Mouse (Mus musculus) frontal cortex, postnatal 25 days (tissue): ENCODE measurements around the gene Camkmt.

ENCODE experiments used
- DNase-seq, 2 experiments: peaks; one replicate each; pipeline ENCODE4 v3.0.0; 2022; ENCODE audit warnings: low spot score in 2 of 2

Gene Camkmt

DNA sequence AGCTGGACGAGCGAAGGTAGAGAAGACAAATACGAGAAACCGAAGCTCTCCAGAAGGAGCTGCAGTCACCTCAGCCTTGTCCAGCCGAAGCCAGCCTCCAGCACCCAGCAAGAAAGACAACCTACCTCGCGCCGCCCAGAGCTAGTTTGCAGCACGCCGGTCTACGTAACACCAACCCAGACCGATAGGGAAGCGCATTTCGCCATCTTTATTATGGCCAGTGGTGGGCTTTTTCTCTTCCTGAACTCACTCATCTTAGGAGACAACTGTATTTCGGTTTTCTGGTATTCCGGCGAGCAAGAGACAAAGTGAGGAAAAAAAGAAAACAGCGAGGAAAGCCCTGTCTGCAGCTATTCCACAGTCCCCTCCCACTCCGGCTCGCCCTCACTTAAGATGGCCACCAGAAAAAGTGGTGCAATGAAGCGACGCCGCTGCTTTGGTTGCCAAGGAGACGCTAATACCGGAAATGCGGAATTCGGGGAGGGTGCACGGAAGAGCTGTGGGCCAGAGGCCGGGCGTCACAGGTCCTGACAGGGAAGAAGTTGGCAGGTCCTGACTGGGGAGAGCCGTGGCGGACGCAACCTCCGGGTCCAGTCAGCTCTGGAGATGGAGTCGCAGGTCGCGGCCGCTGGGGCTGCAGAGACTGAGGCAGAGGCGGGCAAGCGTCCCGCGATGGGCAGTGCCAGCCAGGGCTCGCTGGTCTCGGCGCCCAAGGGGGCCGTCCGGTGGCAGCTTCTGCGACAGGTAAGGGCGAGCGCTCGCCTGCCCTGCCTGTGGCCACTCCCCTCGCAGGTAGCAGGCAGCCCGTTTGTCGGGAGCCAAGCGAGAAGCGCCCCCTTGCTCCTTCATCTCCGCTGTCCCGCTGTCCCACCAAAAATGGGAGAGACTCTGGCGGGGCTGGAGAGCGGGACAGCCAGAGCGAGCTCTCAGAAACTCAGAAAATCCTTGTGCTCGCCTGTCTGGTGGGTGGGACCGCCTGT, at the start of gene Camkmt, which contains the start of gene Prepl:
Camkmt (plus strand) TSS at position 433 of the 980 bp plus-strand sequence.
Prepl (minus strand) TSS at position 122 of the 980 bp plus-strand sequence.
- DNase-seq = peak; percentile 87 to 91

DNA sequence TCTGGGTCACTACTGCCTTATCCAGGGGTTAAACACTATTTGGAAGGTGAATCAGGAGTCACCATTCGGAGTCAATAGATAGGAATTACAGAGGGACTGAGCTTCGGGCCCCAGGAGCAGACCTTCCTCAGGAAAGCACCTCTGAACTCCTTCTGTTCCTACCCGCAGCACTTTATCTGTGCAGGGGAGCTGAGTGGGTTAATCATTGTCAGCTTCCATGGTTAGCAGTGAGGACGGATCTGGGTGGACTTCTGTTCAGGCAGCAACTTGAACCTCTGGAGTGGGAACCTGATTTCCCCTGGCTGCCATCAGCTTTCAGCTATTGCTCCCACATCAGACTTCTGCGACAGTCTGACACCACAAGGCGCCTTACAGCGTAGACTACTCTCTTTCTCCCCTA, 49.4 kb upstream of the Camkmt start:
- DNase-seq = no peak

DNA sequence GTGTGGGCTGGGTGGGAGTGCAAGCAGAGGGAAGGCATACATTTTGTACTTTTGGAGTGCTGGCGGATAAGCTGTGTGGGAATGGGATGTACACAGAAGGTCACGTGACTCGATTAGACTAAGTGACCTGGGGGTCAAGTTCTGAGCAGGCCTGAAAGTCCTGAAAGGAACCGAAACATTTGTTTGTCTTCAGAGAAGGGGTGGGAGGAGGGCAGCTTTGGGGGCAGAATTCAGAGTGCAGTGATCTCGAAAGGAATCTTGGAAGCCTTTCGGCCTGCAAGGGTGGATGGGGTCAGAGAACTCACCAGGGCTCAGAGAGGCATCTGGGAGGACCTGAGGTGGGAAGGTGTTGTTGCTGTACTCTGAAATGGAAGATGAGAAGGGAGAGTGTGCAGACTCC, 47.9 kb upstream of the Camkmt start:
- DNase-seq = no peak

DNA sequence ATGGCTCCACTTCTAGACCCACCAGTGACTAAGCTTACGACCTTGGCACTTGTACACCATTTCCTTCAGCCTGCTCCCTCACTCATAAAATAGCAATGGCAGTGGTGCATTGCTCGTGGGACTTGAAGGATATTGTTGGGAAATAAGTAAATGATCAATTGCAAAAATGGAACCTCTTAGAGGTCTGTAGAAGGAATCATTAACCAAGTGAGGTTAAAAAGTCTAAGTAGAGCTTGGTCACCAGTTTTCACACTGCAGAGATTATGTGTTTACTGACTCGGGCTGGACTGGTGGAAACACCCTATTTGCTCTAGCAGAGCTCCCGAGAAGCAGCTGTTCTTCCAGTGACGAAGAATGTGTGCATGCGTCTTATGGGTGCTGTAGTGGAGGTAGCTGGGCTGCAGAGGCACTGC, 46.9 kb upstream of the Camkmt start:
- DNase-seq = no peak

DNA sequence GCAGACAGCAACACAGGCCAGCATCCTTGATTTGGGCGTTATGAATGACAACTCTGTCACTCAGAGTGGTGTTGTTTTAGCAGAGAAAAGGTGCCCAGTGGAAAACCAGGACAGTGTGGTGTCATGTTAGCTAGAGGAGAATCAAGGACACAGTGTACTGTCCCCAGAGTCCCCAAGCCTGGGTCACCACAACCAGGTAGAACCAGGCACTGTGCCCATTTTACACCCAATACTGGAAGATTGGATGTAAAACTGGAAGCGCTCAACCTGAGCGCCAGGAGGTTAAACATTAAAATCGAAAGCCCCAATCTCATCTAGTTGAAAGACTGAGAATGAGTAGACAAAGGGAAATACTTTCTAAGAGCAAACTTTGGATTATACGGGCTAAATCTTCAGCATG, 45.9 kb upstream of the Camkmt start:
- no peak for DNase-seq

DNA sequence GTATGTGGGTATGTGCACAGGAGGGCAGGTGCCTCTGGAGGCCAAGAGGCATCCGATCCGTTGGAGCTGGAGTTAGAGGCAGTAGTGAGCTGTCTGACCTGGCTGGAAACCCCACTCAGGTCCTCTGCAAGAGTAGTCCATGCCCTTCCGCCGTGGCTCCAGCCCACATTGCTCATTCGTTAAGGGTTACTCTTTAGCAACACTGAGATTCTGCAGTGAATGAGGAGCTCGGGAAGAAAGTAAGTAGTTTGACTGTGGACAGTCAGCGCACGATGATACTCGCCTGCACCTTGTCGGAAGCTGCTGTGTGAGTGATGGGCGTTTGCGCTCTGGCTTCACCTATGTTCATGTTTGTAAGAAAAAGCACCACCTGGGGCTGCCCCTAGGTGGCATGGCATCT, 45.2 kb upstream of the Camkmt start:
- no peak for DNase-seq

DNA sequence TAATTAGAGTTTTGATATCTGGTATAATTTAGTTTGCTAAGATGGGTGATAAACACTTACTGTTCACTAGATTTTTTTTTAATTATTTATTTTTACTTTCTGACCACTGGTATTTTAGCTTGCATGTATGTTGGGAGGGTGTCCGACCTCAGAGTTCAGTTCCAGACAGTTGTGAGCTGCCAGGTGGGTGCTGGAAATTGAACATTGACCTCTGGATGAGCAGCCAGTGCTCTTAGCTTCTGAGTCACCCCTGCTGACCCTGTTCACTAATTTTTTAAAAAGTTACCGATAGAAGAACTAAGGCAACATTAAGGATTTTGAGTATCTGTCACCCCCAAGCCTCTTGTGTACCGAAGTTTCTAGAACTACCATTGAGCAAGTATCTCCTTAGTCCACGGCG, 42.0 kb upstream of the Camkmt start:
- no peak for DNase-seq

DNA sequence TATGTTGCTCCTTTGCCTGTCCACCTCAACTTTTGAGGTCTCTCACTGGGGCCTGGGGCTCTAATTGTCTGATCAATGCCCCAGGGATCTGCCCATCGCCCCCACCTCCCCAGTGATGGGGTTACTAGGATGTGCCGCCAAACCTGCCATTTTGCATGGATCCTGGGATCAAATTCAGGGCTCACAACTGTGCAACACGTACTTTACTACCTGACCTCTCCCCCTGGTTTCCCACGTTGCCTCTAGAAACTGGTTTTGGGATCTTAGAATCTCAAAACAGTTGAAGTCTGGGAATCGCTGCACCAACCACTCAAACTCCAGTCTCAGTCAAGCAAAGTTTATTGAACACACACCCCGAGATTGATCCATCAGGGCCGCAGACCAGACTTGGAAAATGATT, 32.1 kb upstream of the Camkmt start:
- DNase-seq = no peak

DNA sequence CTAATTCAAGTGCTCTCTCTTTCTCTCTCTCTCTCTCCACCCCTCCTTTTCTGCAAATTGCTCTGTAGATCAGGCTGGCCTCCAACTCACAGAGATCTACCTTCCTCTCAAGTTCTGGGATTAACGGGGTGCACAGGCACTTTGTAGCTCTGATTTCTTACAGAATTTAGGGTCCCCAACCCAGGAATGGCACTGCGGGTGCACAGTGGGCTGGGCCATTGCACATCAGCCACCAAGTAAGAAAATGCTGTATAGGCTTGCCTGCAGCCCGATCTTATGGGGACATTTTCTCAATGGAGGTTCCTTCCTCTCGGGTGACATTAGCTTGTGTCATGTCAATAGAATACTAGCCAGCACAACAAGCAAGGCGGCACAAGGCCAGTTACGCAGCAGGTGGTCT, 31.2 kb upstream of the Camkmt start:
- no peak for DNase-seq

DNA sequence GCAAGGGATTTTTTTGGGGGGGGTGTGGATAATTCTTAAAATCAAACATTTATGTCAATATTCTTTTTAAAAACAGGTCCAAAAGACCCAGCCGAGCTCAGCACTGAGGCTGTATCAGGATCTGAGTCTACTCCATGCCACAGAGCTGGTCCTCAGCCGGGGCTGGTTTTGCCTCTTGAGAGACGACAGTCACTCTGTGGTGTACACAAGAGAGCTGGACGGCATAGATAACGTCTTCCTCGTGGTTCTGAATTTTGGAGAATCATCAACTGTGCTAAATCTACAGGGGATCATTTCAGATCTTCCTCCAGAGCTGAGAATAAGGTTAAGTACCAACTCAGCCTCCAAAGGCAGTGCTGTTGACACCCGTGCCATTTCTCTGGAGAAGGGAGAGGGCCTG, 26.8 kb upstream of the Camkmt start:
- DNase-seq = no peak

DNA sequence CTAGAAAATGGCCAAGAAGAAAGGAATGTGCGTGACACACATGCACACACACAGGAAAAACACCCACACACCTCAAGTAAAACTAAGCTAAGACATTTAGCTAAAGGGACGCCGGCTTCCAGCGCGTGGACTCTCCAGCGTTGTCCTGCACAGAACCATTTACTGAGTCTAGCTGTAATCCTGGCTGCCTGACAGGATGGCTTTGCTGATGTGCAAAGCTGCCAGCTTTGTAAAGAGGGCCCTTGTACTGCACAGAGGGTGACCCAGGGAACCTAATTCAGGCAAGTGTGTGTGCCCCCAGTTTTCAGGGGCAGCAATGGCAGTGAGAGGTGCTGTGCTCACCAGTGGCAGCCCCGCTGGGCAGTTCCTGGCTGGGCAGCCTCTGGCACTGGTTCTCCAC, 23.0 kb upstream of the Camkmt start:
- DNase-seq = no peak

DNA sequence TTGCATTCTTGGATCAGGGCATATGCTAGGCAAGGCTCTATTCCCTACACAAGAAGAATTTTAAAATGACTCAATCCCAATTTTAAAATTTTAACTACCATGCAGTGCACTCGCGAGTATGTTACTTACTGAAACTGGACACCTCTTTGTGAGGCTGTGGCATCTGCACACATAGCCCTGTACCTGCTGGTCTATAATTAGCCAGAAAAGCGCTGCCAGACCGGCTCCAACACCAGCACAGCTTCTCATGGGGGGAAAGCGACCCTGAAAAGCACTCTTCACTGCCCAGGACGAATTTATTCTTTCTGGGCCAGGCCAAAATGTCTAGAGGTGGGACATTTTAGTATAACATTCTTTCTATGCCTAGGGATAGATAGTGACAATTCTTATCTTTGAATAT, 19.7 kb upstream of the Camkmt start:
- no peak for DNase-seq

DNA sequence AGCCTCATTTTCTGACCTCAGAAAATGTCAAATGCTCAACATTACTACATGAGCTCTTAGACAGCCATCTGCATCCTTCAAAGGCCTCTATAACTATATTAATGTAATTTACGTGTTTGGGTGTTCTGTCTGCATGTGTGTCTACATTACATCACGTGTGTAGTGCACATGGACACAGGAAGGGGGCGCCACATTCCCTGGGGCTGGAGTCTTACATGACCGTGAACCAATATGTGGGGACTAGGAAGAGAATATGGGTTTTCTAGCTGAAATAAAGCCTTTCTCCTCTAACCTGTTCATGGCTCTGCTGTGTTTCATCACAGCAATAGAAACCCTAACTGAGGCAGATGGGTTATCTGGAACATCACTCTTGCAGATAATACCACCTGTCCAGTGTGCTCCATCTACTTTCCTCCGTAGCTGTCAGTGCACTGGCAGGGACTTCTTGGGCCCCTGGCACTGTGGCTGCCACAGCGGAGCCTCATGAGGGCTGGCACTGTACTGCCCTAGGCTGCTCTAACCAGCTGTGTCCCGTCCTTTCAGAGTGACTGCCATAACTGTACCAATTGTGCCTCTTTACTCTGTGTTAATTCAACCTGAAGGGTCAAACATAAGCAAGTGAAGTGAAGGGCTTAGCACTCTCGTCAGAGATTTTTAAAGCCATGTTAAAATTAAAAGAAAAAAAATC, 19.1 kb upstream of the Camkmt start:
- DNase-seq = no peak

DNA sequence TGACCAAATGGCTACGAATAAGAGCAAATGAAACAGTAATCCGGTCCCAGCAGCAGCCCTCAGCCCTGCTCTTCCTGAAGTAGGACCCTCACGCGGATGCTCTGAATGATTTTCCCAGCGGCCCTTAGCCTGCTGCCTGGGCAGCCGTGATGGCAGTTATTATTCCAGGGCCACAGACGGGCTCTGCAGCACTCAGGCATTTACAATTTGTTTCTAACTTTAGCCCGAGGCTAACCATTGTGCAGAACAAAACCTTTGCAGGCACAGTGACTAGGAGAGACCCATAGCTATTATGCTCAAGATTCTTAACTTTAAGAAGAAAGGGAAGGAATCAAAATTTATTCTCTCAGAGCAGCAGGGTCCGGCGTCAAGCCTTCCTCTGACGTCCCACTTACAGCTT, 18.0 kb upstream of the Camkmt start:
- no peak for DNase-seq

DNA sequence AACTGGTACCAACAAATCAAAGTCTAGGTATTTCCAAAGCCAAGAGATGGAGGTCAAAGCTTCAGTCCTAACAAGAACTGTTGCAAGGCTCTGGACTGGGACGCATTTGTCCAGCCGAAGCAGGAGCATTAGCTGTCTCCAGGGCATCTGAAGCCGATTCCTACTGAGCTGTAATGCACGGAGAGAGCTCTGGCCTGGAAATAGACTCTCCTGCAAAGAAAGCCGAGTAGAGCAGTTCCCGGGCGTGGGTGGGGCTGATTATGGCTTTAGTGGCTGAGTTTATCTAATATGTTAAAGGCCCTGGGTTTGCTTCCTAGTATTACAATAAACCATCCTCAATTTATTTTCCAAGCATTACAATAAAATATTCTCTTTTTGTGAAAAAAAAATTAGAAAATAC, 17.1 kb upstream of the Camkmt start:
- no peak for DNase-seq

DNA sequence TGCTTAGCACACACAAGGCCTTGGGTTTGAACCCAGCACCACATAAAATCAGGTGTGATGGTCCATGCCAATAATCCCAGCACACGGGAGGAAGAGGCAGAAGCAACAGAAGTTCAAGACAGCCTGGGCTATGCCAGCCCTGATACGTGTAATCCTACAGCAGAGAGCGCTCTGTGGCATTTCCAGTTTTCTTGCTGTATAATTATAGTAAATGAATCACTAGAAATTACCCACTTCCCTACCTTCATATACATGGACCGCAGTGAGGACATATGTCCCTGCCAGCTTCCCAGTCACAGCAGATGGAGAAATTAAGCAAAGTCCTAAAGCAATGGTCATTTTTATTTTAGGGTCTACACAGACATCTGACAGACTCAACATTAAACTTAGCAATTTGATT, 16.3 kb upstream of the Camkmt start:
- no peak for DNase-seq

DNA sequence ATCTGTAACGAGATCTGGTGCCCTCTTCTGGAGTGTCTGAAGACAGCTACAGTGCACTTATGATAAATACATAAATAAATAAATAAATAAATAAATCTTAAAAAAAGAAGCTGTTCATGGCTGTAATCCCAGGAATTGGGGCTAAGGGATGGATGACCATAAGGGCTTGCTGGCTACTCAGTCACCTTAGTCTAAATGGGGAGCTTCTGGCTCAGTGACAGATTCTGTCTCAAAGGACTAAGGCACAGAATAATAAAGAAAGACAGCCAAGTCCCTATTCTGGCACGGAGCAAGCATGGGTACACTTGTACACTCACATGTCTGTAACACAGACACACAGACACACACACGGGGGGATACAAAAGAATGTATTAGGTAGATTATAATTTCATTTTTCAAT, 11.1 kb upstream of the Camkmt start:
- DNase-seq = no peak

DNA sequence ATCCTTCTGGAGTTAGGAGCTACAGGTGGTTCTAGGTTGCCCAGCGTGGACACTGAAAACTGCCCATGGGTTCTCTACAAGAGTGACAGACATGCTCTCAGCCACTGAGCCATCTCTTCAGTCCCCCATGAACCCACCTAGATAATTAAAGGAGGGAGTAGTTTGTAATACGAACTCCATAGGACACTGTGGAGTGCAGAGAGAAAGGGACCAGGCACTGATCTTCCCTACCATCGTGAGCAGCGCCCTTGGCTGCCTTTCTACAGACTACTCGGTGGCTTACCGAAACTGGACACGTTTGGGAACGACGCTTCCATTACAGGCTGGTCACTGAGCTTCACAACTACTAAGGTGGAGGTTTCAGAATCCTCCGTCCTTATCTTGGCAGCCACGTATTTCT, 9.6 kb upstream of the Camkmt start:
- no peak for DNase-seq

DNA sequence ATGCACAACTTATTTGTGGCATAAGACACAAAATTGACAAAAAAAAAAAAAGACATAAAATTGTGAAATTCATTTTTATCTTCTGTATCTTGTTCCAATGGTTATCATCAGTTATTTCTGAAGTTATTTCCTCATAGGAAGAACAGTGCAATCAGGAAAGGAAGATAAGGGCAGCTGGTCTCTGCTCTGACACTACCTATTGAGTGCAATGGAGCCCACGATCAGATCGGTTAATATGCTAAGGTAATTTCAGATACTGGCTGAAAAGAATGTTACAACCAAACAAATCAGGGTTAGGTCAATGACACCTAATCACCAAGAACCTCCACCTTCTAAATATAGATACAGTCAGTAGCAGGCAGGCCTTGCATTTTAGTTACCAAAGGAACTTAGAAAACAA, 5.0 kb upstream of the Camkmt start:
- no peak for DNase-seq

DNA sequence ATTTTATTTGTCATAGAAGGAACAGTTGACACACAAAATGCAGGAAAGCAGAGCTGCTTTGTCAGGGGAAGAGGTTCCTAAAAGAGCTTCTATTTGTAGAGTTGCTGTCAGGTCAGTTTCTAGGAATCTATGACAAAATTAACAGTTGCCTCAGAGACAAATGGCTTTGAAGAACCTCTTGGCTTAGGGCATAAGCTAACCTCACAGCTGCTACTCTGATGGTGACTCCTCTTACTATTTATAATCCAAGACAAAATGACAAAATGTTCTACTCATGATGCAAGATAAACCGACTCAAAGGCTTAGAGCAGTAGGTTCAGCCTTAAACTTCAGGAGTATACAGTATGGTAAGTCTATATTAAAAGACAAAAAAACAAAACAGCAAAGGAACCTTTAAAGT, 3.9 kb upstream of the Camkmt start:
- no peak for DNase-seq

DNA sequence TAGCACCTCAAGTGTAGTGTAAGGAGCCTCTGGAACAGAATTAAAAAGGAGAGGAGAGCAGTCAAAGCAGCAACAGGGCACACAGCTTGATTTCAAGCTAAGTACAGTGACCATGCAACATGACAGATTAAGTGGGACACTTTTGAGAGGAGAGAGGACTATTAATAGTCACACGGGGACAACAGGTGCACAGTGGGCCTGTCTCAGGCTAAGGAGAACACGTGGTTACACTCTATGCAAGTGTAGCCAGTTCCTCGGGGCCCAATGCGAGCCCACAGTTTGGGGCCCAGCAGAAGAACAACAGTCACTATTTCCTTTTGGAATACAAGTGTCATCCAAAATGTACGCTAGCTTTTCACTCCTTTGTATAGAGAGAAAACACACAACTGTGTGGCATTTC, 2.8 kb upstream of the Camkmt start:
- DNase-seq = no peak

DNA sequence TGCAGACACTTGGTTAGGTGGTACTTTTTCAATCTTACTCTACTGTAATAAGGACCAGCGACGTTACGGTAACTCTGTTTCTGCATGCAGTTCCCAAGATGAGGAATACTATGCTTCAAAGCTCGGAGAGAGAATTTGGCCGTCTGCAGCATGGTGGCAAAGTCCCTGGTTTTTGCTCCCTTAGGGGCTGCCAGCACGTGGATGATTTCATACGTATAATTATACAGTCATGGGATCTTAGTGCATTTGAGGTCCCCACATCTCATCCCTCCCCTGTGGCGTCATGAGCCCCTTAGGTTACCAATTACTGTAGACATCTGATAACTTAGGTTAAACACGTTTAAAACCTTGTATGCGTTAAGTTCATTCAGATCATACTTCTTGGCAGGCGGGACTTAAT, 2.0 kb upstream of the Camkmt start:
- DNase-seq = no peak

DNA sequence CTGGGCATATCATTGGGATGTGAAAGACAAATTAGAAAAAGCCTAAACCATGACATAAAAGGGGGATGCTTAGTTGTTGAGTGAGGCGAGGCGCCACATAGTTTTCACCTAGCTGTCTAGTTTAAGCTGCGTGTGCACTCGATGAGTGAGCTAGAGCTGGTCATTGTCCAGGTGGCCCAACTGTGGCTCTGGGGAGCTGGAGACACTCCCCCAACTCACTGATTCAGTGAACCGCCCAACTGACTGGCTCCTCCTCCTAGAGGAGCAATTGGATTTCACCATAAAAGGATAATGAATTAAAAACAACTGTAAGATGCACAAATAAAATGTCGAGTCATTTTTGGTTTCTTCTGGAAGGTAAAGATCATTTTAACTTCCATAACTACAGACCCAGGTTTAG, 1.3 kb upstream of the Camkmt start:
- no peak for DNase-seq
